Mouse (Mus musculus) cerebellum, postnatal 14 days (tissue): ENCODE results near the gene Tuba8.
A peak's percentile ranks its signal among the peaks of the same experiment; 100 is the strongest.

Experiments used
- DNase-seq, 2 experiments: peaks; one replicate each; pipeline ENCODE4 v3.0.0; 2021; ENCODE audit warnings: mixed read lengths in 2 of 2

Tuba8 gene

GRCm38 (mm10) chr6:121210149-121210925, at the start of gene Tuba8:
Gene Tuba8 (plus strand): TSS chr6:121210696.
- peak; percentile 60 for DNase-seq

DNA sequence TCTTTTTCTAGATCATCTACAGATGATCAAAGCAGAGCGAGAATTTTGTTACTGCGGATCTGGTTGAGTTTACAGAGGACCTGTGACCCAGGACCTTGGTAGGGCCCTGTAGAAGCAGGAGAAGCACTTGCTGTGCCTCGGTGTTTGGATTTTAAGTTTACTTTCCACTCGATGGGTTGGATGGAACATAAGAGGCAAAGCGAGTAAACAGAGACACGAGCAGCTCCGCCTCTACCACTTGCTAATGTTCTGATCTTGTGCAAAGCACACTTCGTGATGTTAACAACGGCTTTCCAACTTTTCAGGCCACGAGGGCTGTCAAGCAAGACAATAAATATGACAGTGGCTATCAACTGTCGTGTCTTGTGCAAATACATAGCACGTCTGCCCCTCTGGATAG, 47.9 kb upstream of the Tuba8 start:
- no peak for DNase-seq

- no peak for DNase-seq
These were observed 44.4 kb upstream of the Tuba8 start for GRCm38 (mm10) chr6:121166098-121166552.

- no peak for DNase-seq
These were observed 43.0 kb upstream of the Tuba8 start for GRCm38 (mm10) chr6:121167381-121167975.

- no peak for DNase-seq
These were observed 39.4 kb upstream of the Tuba8 start for GRCm38 (mm10) chr6:121171102-121171501.

DNA sequence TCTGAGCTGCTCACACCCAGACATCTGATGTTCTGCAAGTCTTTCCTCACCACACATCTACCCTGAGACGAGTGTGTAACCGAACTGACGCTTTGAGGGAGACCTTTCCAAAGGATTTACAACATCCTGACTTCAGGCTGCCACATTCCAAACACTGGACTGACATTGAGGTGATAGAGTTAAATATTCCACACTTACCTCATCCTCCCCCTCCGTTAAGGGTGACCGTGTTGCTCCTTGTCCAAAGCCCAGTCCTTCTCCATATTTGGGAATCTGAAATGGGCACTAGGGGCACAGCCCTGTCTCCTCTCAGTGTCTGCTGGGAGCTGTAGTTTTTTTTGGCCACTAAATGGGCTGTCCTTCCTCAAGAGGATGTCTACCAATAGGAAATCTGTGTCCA, 37.0 kb upstream of the Tuba8 start:
- no peak for DNase-seq

DNA sequence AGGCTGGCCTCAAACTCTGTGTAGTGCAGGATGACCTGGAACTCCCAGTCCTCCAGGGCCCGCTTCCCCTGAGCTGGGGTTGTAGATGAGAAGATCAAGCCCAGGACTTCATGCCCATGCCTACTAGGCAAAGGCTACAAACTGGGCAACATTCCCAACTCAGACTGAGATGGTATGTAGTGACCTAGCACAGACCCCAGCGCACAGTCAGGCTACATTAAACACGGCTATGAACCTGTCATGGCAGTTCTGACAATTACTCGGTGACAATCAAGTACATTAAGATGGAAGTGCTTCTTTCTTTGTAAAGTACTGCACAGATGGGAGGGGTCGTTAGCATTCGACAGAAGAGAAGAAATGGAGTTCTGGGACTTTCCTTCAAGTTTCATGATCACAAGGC, 35.7 kb upstream of the Tuba8 start:
- no peak for DNase-seq

DNA sequence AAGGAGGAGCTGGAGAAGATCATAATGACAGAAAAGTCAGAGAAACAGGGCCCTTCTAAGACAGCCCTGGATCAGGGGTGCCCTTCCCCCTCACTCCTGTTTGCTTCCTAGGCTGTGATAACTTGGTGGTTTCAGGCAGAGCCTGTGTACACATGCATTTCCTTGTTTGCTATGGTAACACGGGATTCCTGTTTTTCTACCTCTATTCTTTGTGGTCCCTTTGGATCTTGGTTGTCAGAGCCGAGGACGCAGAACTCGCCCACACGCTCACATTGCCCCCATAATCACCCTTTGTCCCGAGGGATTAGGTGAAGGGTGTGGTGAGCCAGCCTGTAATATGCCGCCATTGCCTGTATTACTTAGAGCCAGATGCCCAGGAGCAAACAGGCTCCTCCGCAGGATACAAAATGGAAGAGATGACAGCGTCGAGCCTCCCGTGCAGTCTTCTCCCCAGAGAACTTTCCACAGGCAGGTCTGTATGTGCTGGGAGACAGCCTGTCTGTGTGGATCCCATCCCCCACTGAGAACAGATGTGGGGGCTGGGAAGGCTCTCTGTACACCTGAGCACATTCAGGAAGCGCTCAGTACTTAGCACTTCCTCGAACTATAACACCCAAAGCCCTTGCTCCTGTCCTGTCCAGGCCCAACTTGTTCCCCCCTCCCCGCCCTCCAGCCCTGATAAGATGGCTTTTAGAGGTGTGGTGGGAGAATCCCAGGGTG, 34.3 kb upstream of the Tuba8 start:
- no peak for DNase-seq

GRCm38 (mm10) chr6:121176731-121177098, 33.8 kb upstream of the Tuba8 start:
- DNase-seq = no peak

DNA sequence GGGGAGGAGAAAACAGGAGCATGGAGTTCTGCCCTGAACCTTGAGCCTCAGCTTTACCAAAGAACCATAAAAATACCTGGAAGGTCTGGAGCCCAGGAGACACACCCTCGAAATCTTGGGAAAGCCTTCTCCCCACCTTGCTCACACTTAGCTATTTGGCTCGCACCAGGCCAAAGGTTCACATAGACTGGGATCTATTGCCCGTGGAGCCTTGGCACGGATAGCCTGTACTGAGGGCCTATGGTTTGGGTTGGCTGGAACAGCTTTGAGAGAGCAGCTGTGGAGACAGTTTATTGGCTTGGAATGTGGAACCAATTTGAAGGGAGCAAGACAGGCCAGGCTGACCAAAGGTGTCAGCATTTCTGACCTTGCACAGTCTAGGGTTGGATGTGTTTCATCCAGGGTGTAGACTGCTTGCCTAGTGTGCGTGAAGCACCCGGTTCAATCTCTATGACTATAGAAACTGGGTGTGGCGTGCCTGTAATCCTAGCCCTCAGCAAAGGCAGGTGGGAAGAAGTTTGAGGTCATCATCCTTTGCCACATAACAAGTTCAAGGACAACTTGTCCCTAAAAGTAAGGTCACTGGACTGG, 33.3 kb upstream of the Tuba8 start:
- peak in 1 of 2 experiments; percentile 25 for DNase-seq

GRCm38 (mm10) chr6:121178700-121179358, 31.7 kb upstream of the Tuba8 start:
- peak; percentile 83 to 89 for DNase-seq

DNA sequence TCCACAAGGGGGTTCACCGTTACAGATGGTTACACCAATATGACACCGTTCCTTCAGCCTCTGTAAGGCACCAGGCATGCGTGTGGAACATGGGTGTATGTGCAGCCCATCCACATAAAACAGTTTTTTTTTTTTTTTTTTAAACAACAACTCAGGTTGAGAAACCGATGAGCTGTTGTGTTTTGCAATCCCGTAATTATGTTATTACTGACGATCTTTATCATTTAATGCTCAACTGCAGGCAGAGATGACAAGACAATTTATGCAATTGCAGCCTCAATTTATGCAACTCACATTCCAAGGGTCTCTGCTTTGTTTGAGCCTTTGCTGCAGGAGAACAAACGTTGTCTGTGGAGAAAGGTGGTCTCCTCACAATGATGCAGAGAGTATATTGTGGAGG, 30.6 kb upstream of the Tuba8 start:
- no peak for DNase-seq

GRCm38 (mm10) chr6:121183414-121184173, 26.9 kb upstream of the Tuba8 start, which contains the start of gene Pex26:
Gene Pex26 (plus strand): TSS chr6:121183667.
- peak; percentile 92 to 94 for DNase-seq

DNA sequence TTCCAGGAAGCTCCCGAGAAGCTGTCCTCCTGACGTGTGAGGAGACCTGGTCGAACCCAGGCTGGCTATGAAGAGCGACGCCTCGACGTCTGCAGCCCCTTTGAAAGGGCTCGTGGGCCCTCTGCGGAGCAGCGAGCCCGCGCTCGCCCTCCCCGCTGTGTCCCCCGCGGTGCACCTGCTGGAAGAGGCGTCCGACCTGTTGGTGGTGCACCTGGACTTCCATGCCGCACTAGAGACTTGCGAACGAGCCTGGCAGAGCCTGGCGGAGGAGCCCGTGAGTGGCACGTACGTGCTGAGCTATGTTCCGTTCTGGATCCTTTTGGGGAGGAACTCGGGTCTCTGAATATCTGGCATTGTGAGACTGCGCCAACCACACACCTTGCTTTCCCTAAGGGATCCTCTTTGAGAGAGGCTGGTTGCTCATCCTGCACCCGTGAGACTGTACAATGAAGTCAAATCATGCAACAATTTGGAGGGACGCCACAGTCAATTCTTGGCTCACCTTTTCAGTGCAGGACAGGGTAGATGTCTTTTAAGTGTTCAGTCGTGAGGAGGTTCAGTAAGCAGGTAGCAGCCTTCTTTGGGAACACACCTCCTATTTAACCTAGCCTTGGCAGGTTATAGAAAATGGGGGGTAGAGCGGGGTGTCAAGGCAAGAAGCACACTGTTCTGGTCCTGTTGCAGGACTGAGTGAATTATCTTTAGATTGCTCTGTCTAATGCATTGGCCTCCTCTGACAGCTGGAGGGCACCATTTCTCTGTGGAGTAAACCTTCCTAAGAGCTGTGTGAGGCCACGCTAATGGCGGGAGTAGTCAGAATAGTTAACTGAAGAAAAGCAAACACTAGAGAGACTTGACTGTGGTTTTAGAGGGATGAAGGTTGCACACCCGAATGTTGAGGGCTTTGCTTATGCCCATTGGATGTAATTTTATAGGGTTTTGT, 26.0 kb upstream of the Tuba8 start:
- peak; percentile 69 to 73 for DNase-seq

DNA sequence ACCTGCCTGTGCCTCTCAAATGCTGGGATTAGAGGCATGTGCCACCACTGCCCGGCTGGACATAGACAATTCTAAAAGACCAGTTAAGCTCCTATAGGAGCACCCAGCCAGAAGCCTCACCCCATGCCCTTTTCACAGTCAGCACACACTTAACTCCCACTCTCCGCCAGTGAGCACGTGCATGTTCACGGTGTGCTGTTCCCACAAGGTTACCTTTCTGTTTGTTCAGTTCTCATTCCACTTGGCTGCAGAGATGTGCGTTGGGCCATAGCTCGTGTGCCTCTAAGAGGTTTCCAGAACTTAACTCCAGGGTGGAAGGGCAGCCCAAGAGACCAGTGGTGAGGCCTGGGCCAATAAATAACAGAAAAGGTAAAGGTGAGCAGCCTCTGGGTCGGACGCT, 25.3 kb upstream of the Tuba8 start:
- no peak for DNase-seq

DNA sequence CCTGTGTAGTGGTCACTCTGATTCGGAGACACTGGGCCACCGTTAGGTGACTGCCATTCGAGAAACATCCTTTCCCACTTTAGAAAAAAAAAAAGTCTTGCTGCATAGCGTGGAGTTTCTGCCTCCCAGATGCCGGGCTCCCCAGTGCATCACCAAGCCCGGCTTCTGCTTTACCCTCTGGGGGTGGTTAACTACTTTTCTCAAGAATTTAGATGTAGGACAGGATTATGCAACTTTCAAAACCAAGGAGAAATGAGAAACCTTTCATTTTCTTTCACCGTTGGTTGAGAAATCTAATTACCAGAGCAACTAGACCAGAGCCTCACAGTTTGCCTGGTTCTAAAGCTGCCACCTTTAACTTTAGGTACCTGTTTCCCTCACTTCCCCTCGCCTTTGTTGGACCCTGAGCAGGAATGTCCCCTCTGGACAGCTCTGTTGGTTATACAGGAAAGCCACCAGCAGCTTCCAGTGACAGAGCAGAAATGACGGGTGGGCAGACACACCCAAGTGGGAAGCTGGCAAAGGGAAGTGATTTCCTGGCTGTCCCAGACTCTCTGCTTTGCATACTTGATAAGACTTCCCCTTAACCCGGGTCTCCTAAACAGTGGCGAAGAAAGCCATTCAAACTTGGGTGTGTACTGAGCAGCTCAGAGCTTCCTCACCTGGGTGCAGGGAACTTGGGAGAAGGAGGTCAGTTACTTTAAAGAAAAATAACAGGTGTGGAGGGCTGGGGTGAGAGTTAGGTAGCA, 19.1 kb upstream of the Tuba8 start:
- no peak for DNase-seq

- DNase-seq = no peak
These were observed 16.2 kb upstream of the Tuba8 start for GRCm38 (mm10) chr6:121194061-121194955.

- no peak for DNase-seq
These were observed 15.4 kb upstream of the Tuba8 start for GRCm38 (mm10) chr6:121194956-121195731.
